Mouse (Mus musculus) monocyte, adult 5-6 weeks (primary cell): ENCODE results near the gene Eif4g3. TPM values are rescaled to one million over a fixed set of nuclear protein-coding genes. Genes with fewer than 3 reads are reported as not detected.

Experiments
- ATAC-seq: fragments of 153-309, 156-312 bp; replicated peaks from 2 replicates; pipeline ENCODE4 v1.8.0; 2017; ENCODE audit warnings: mild to moderate bottlenecking; ENCODE audit not compliant: low TSS enrichment, insufficient number of reproducible peaks, severe bottlenecking, poor library complexity, low FRiP score
- total RNA-seq: library from RNA; stranded (forward); fragments of 200-1000, 200-491, 200-594 nt; gene quantifications from 3 replicates; pipeline ENCODE4 v1.2.3, GENCODE M21; 2017

The Eif4g3 gene
- total RNA-seq, 1 experiment from 2014 or later = 94.4 TPM

DNA sequence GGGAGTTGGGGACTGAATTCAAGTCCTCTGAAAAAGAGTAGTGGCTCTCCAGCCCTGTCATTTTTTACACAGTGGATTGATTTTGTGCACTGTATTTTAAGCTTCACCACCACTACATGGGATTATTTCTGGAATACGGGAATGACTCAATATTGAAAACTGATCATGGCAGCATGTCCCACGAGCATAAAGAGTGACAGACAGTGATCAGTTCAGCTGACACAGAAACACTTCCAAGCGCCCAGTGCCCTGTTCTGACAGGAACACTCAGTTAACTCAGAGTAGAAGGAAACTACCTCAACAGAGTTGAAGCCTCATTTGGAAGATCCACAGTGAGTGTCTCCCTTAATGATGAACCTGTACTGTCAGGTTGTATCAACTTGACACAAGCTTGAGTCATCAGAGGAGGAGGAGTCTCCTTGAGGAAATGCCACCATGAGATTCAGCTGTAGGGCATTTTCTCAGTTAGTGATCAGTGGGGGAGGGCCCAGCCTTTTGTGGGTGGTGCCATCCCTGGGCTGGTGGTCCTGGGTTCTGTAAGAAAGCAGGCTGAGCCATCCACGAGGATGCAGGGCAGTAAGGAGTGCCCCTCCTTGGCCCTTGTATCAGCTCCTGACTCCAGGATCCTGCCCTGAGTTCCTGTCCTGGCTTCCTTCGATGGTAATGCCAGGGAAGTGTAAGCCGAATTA is 82.2 kb downstream of the Eif4g3 start:
- no peak for ATAC-seq

DNA sequence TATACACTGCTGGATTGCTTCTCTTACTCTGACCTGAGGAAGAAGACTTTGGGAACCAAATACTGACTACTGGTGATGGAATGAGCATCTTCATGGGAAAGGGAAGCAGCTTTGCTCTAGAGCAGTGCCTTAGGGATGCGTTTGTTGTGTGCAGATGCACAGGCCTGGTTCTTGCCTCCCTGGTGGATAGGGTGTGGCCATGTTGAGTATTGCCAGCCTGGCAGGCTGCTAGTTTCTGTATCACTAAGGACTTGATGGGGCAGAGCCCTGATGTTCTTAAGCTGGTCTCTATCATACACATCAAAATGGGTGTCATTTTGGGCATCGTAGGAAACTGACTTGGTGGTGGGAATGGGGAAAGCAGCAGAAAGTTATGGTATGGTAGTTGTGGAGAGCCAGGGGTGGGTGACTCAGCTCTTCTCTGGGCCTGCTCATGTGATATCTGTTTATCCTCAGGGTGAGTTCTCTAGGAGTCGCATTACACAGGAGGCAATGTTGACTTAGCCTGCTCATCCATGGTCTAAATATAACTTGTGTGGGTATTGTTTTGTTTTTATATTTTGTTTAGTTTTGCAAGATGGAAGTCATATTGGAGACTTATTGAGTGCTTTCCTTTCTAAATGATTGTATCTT is 85.0 kb downstream of the Eif4g3 start:
- ATAC-seq = no peak

GRCm38 (mm10) chr4:138079234-138079633 is 86.4 kb downstream of the Eif4g3 start:
- ATAC-seq = no peak

GRCm38 (mm10) chr4:138082466-138082865 is 89.6 kb downstream of the Eif4g3 start:
- ATAC-seq = peak; percentile 52; the same call in 1 of the 2 replicates

GRCm38 (mm10) chr4:138084103-138084502 is 91.3 kb downstream of the Eif4g3 start:
- ATAC-seq = no peak

GRCm38 (mm10) chr4:138084851-138085573 is 92.2 kb downstream of the Eif4g3 start:
- no peak for ATAC-seq

GRCm38 (mm10) chr4:138086949-138087348 is 94.1 kb downstream of the Eif4g3 start:
- ATAC-seq = no peak

DNA sequence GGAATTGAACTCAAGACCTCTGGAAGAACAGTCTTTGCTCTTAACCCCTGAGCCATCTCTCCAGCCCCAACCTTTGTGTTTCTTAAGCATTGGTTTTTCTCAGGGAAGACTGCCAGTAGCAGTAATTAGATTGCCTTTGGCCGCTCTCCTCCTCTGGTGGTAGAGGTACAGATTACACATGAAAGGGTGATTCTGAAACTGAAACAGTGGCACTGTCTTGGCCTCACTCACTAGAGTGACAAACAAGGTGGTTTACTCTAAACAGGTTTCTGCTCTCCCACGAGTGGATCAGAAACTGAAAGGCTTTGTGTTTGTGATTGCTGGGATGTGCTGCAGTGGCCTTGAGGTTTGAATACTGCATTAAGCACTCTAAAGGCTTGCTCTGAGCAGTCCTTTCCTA is 96.7 kb downstream of the Eif4g3 start:
- ATAC-seq = no peak

DNA sequence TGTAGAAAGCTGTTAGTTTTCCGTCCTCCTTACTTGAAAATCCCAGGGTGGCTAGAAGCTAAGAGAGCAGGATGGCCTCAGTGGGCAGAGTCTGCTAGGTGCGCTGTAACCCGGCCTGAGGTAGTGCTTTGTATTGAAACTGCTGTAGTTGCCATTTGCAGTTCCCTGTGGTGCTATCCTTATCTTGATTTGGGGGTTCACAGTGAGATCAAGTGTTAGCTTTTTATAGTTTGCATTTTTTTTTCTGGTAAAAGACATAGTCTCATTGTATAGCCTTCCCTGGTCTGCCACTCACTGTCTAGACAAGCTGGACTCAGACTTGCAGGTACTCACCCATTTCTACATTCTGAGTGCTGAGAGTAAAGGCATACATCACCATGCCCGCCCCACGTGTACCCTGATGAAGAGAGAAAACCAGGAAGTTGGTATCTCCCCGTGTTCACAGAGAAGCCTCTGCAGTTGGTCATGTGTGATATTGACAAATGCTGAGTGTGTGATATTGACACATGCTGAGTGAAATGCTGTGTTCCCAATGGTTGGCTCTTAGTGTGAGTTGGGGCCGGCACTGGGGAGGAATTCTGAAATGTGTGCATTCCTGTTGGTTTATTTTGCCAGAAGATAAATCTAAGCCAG is 98.9 kb downstream of the Eif4g3 start:
- 0 out of 2 replicates have a peak, but pooled peaks have one; percentile 27 for ATAC-seq

- no peak for ATAC-seq
Measured at GRCm38 (mm10) chr4:138100456-138100855, 107.6 kb downstream of the Eif4g3 start.

DNA sequence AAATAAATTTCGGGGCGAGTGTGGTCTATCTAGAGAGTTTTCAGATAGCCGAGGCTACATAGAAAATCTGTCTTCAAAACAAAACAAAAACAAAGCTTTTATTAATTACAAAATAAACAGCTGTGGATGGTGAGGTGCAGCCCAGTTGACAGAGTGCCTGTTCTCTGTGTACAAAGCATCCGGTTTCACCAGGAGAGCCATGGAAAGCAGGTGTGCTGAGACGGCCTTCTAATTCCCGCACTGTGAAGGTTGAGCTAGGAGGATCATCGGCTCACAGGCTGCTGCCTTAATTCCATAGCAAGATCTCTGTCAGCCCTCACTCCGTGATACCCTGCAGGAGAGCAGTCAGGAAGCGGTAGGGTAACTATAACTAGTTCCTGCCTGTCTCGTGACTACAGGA is 109.0 kb downstream of the Eif4g3 start:
- no peak for ATAC-seq

DNA sequence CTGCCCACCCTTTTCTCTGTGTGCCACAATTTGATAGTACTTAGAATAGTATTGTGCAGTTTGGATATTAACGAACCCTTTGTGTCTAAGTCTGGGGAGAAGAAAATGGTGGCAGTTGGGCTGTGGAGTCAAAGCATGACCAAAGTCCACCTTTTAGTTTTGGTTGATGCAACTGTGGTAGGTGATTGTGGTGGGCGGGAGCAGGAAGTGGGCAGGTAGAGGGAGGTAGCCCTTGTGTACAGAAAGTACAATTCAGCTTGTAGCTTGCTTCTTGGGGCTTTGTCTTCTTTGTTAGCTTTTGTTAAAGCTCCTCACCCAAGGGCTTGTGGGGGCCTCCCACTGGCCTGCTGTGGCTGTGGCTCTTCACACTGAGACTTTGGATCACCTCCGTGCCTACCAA is 109.6 kb downstream of the Eif4g3 start:
- ATAC-seq = no peak

DNA sequence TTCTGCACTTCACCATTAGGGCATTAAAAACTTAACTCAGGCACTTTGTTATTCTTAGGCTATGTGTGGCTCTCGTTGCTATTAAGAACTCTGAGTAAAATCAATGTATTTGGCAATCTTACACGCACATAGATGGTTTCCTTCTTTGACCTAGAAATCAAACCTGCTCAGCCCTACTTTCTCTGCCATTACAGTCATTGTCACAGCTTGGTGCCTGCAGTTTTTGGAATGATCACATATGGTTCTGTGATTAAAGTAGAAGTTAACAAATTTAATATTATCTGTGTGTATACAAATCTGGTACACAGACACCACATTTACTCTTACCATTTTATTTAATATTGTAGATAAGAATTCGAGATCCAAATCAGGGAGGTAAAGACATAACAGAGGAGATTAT is 112.1 kb downstream of the Eif4g3 start:
- no peak for ATAC-seq

DNA sequence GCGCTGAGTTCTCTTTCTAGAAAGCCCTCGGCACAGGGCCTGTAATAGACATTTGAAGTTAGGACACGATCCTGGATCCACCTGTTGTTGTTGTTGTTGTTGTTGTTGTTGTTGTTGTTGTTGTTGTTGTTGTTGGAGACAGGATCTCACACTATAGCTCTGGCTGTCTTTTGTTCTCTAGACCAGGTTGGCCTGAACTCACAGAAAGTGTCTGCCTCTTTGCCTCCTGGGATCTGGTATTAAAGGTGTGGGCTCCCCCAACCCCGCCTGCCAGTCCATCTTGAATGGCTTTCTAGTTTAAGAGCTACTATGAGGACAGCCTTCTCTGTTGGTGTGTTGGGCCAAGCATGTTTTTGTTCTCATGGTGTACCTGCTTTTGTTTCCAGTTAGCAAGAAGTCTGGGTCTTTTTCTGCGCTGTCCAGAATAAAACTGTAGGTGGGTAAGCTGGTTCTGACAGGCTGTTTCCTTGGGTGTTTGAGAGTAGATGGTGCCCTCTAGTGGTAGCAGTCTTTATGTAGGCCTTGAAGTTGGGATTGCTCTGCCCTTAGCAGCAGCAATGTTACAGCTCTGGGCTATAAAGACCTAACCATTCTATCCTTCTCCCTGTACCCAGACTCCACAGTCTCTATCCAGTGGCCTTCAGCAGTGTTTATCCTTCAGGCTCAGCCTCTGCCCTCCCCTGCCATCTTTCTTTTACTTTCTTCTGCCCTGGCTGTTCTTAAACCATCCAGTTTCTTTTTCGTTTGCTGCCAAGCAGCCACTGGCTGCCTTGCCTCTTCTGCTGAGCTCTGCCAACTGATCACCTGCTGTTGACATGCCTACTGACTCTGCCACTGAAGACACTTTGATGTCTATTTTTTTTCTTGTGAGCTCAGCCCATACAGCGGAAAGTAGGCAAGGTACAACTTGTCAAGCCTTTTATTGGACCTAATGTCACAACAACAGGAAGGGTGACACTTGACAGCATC is 114.9 kb downstream of the Eif4g3 start:
- ATAC-seq = 0 out of 2 replicates have a peak, but pooled peaks have one; percentile 32

DNA sequence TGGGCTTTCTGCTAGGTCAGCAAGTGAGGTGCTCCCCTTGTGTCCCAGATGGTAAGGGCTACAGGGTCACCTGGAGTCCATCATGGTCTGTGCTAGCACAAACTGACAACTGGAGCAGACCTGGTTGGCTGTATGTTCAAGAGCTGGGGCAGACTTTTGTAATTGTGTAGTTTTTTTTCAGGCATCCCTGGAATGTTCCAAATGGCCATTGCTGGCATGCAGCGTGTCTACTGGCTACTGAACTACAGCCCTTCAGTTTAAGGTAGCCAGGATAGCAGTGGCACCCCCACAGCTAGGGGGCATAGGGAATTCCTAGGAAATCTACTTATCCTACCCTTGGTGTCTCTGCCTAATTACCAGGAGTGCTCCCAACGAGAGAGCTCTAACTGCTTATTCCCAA is 115.7 kb downstream of the Eif4g3 start:
- no peak for ATAC-seq

GRCm38 (mm10) chr4:138109332-138109731 is 116.5 kb downstream of the Eif4g3 start:
- ATAC-seq = no peak

DNA sequence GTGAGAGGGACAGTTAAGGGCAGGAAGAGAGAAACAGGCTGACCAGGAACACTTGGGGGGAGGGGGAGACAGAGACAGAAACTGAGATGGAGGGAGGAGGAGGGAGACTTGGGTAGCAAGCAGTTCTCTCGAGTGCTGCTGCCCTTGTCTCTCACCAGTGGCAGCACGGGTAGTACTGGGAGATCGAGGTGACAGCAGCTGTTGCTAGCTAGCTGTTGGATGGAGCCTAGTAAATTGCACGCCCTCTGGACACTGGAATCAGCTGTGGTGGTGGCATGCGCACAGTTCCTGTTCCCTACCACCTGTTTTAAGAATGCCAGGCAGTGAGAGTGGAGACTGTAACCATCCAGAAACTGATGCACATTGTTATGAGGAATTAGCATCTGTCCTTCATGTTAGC is 119.0 kb downstream of the Eif4g3 start:
- no peak for ATAC-seq

- ATAC-seq = no peak
Measured at GRCm38 (mm10) chr4:138119740-138120139, 126.9 kb downstream of the Eif4g3 start.
